ENCODE assay signal across 8 mouse cellular contexts in genomic region chr9:72662691-72663533, GRCm38 (mm10). TPM values are rescaled to one million over a fixed set of nuclear protein-coding genes. Genes with fewer than 3 reads are reported as not detected.
DNase-seq lines count a peak whose midpoint lies in the region; ATAC-seq and TF ChIP-seq lines count a peak whose summit lies in the region.

No protein-coding gene starts in this region.

- peak overlapping the region; percentile 85 for H3K4me3 ChIP-seq in bone marrow macrophage, adult 2 months (ENCODE audit: insufficient read depth, low read length)
- peak overlapping the region; percentile 97 for H3K4me3 ChIP-seq in heart, embryonic 10.5 days
- H3K4me3 ChIP-seq in kidney, embryonic 15.5 days (replicated peaks): peak overlapping the region; percentile 95
- H3K4me3 ChIP-seq in liver, adult 2 months (ENCODE audit: insufficient read depth, low read depth, low read length): peak overlapping the region; percentile 100
- H3K4me3 ChIP-seq in stomach, embryonic 16.5 days (replicated peaks; ENCODE audit: low read length): peak overlapping the region; percentile 95

- peak; percentile 68 for ATAC-seq in erythroblast, adult 5-6 weeks (replicated peaks; ENCODE audit: low FRiP score, poor library complexity, severe bottlenecking)
- peak; percentile 71 for ATAC-seq in kidney, embryonic 15.5 days (replicated peaks; ENCODE audit: low FRiP score)
- ATAC-seq in stomach, embryonic 16.5 days (ENCODE audit: insufficient read depth, low FRiP score): peak; percentile 73

- DNase-seq in B cell, adult 2 months: peak; percentile 38 to 51
- peak; percentile 96 for DNase-seq in heart, embryonic 10.5 days (ENCODE audit: low spot score)
- DNase-seq in liver, adult 2 months (ENCODE audit: extremely low read depth, low read depth, low spot score): peak; percentile 76
- DNase-seq in neural tube, embryonic 10.5 days (ENCODE audit: extremely low spot score, low spot score): peak; percentile 79

- WGBS in heart, embryonic 10.5 days: under 1% methylated on average over 55 of the region's 55 CpGs
- under 1% methylated on average over 45 of the region's 55 CpGs for WGBS in kidney, embryonic 15.5 days
- WGBS in liver, adult 2 months: under 1% methylated on average over 55 of the region's 55 CpGs
- WGBS in stomach, embryonic 16.5 days: under 1% methylated on average over 48 of the region's 55 CpGs

- H3K4me1 ChIP-seq in bone marrow macrophage, adult 2 months (ENCODE audit: control insufficient read depth, insufficient read depth, low read length): 0 out of 2 replicates have a peak, but pooled peaks cover 2% of the 10 kb centered on the region
- H3K4me1 ChIP-seq in heart, embryonic 10.5 days: peaks cover 30% of the 10 kb centered on the region
- H3K4me1 ChIP-seq in kidney, embryonic 15.5 days: peaks cover 44% of the 10 kb centered on the region
- peaks cover 17% of the 10 kb centered on the region for H3K4me1 ChIP-seq in liver, adult 2 months (ENCODE audit: control insufficient read depth, insufficient read depth, low read length)
- peaks cover 31% of the 10 kb centered on the region for H3K4me1 ChIP-seq in stomach, embryonic 16.5 days (ENCODE audit: control insufficient read depth, insufficient read depth, low read length)

- H3K9me3 ChIP-seq in heart, embryonic 10.5 days: no peaks in the 10 kb centered on the region
- no peaks in the 10 kb centered on the region for H3K9me3 ChIP-seq in kidney, embryonic 15.5 days (replicated peaks)
- no peaks in the 10 kb centered on the region for H3K9me3 ChIP-seq in stomach, embryonic 16.5 days (replicated peaks; ENCODE audit: control insufficient read depth, low read length)

- H3K36me3 ChIP-seq in heart, embryonic 10.5 days: peaks cover 39% of the 10 kb centered on the region
- H3K36me3 ChIP-seq in kidney, embryonic 15.5 days: peaks cover 34% of the 10 kb centered on the region
- peaks cover 7% of the 10 kb centered on the region for H3K36me3 ChIP-seq in liver, adult 2 months (ENCODE audit: control insufficient read depth, insufficient read depth, low read length)
- no peaks in the 10 kb centered on the region for H3K36me3 ChIP-seq in stomach, embryonic 16.5 days (ENCODE audit: control insufficient read depth, insufficient read depth, low read length)

- TF ChIP-seq POLR2A in bone marrow macrophage, adult 2 months (IDR thresholded peaks at IDR 0.05; ENCODE audit: borderline replicate concordance, low read depth, low read length): no peak
- TF ChIP-seq POLR2A in liver, adult 2 months (IDR thresholded peaks at IDR 0.05; ENCODE audit: extremely low read depth, insufficient read depth, low read length): peak; percentile 42; the same call in 1 of the 2 replicates

- no peaks in the 10 kb centered on the region for H3K27me3 ChIP-seq in heart, embryonic 10.5 days (ENCODE audit: insufficient read depth, poor library complexity, severe bottlenecking)
- H3K27me3 ChIP-seq in kidney, embryonic 15.5 days: no peaks in the 10 kb centered on the region
- H3K27me3 ChIP-seq in liver, adult 2 months (ENCODE audit: control insufficient read depth, insufficient read depth, low read length): no peaks in the 10 kb centered on the region
- no peaks in the 10 kb centered on the region for H3K27me3 ChIP-seq in stomach, embryonic 16.5 days (ENCODE audit: control insufficient read depth, insufficient read depth, low read length)

- H3K9ac ChIP-seq in kidney, embryonic 15.5 days: peak overlapping the region; percentile 100
- H3K9ac ChIP-seq in liver, adult 2 months (ENCODE audit: low read depth, low read length): peak overlapping the region; percentile 100
- peak overlapping the region; percentile 100 for H3K9ac ChIP-seq in stomach, embryonic 16.5 days (ENCODE audit: low read length)

- H3K79me2 ChIP-seq in liver, adult 2 months (ENCODE audit: control insufficient read depth, insufficient read depth, low read length): peaks cover 21% of the 10 kb centered on the region; the same call in 1 of the 2 replicates

- no peak for TF ChIP-seq CTCF in bone marrow macrophage, adult 2 months (IDR thresholded peaks at IDR 0.05; ENCODE audit: low read depth, low read length)
- no peak for TF ChIP-seq CTCF in liver, adult 2 months (IDR thresholded peaks at IDR 0.05; ENCODE audit: low read depth, low read length)

- H3K4me2 ChIP-seq in kidney, embryonic 15.5 days: peak overlapping the region; percentile 77
- H3K4me2 ChIP-seq in stomach, embryonic 16.5 days (ENCODE audit: low read depth, low read length): peak overlapping the region; percentile 96

- H3K27ac ChIP-seq in bone marrow macrophage, adult 2 months (ENCODE audit: insufficient read depth, low read depth, low read length): no peak overlapping the region
- H3K27ac ChIP-seq in heart, embryonic 10.5 days: peak overlapping the region; percentile 100
- peak overlapping the region; percentile 99 for H3K27ac ChIP-seq in kidney, embryonic 15.5 days
- peak overlapping the region; percentile 94 for H3K27ac ChIP-seq in liver, adult 2 months (replicated peaks; ENCODE audit: insufficient read depth, low read depth, low read length)
- H3K27ac ChIP-seq in stomach, embryonic 16.5 days (ENCODE audit: low read length): peak overlapping the region; percentile 100

RNA-seq across cellular contexts. Expression of gene Nedd4, which starts 0.8 kb away (rescaled TPM):
- polyA plus RNA-seq in bone marrow macrophage, adult 2 months (2012; ENCODE audit: insufficient read depth, insufficient read length, missing spikeins): 3.7 and 4.2 TPM in 2 replicates
- 37.6 and 48.2 TPM in 2 replicates for total RNA-seq in erythroblast, adult 5-6 weeks (2015; ENCODE audit: low replicate concordance)
- 51.9 and 56.2 TPM in 2 replicates for total RNA-seq in erythroblast, adult 5-6 weeks (2017; ENCODE audit: low replicate concordance)
- polyA plus RNA-seq in heart, embryonic 10.5 days (2016; fragmentation: Nextera tagmentation; extraction: Ambion mirVana): 515 and 584 TPM in 2 replicates
- polyA plus RNA-seq in kidney, embryonic 15.5 days (2015; fragmentation: Nextera tagmentation; extraction: Ambion mirVana): 647 and 670 TPM in 2 replicates
- 123 and 142 TPM in 2 replicates for total RNA-seq in liver, adult 2 months (2014; rRNA removed)
- polyA plus RNA-seq in liver, adult 2 months (2012; rRNA removed): 45.6 and 51.7 TPM in 2 replicates
- polyA plus RNA-seq in stomach, embryonic 16.5 days (2015; fragmentation: Nextera tagmentation; extraction: Ambion mirVana): 548 TPM in 2 replicates

Comparison
In these comparisons a context has a peak if more than half of its experiments do, and no peak if none do; other contexts are left out.
1. DNase-seq: peak in every context shown above with its lines; median percentile 96 in heart, embryonic 10.5 days; 79 in neural tube, embryonic 10.5 days; 76 in liver, adult 2 months; 44 in B cell, adult 2 months.